In genomic region chr14:61330591-61330990, GRCm38 (mm10) we compare ENCODE assay signal across 8 mouse cellular contexts. TPM values are rescaled to one million over a fixed set of nuclear protein-coding genes. Genes with fewer than 3 reads are reported as not detected.
DNase-seq lines count a peak whose midpoint lies in the region; ATAC-seq and TF ChIP-seq lines count a peak whose summit lies in the region.

No protein-coding gene starts in this region.

- WGBS in intestine, embryonic 15.5 days = 85% methylated on average over 11 of the region's 11 CpGs
- 82% methylated on average over 11 of the region's 11 CpGs for WGBS in intestine, embryonic 16.5 days
- WGBS in cerebellum, adult 2 months = 11% methylated on average over 11 of the region's 11 CpGs
- WGBS in hindbrain, postnatal 0 days = 27% methylated on average over 11 of the region's 11 CpGs
- WGBS in neural tube, embryonic 15.5 days = 42% methylated on average over 11 of the region's 11 CpGs
- 87% methylated on average over 11 of the region's 11 CpGs for whole genome bisulfite sequencing in kidney, adult 2 months

- TF ChIP-seq CTCF in cerebellum, adult 2 months (IDR thresholded peaks at IDR 0.05; ENCODE audit: borderline replicate concordance, insufficient read depth, low read depth, low read length) = no peak
- TF ChIP-seq CTCF in hindbrain, postnatal 0 days (IDR thresholded peaks at IDR 0.05; ENCODE audit: low read depth) = no peak
- TF ChIP-seq CTCF in kidney, adult 2 months (conservative IDR thresholded peaks at IDR 0.05; ENCODE audit: insufficient read depth, insufficient read length, low read depth, low read length) = no peak

- no peak overlapping the region for H3K9ac ChIP-seq in intestine, embryonic 15.5 days
- H3K9ac ChIP-seq in intestine, embryonic 16.5 days (ENCODE audit: low read depth, low read length) = no peak overlapping the region; the same call in 1 of the 2 replicates
- H3K9ac ChIP-seq in hindbrain, postnatal 0 days (replicated peaks; ENCODE audit: low read length) = no peak overlapping the region; the same call in 1 of the 2 replicates
- H3K9ac ChIP-seq in neural tube, embryonic 15.5 days (replicated peaks) = no peak overlapping the region

- H3K27ac ChIP-seq in intestine, embryonic 15.5 days = no peak overlapping the region
- no peak overlapping the region for H3K27ac ChIP-seq in intestine, embryonic 16.5 days (ENCODE audit: low read length)
- peak overlapping the region; percentile 47 for H3K27ac ChIP-seq in cerebellum, adult 2 months (ENCODE audit: insufficient read depth, low read length)
- H3K27ac ChIP-seq in hindbrain, postnatal 0 days = peak overlapping the region; percentile 73
- H3K27ac ChIP-seq in neural tube, embryonic 15.5 days (replicated peaks) = peak overlapping the region; percentile 67
- no peak overlapping the region for H3K27ac ChIP-seq in kidney, adult 2 months (ENCODE audit: insufficient read depth, low read depth, low read length)

- no peak overlapping the region for H3K4me3 ChIP-seq in intestine, embryonic 15.5 days (replicated peaks)
- H3K4me3 ChIP-seq in intestine, embryonic 16.5 days (ENCODE audit: low read length) = no peak overlapping the region
- H3K4me3 ChIP-seq in cerebellum, adult 2 months (replicated peaks; ENCODE audit: insufficient read depth, low read depth, low read length) = no peak overlapping the region
- no peak overlapping the region for H3K4me3 ChIP-seq in hindbrain, postnatal 0 days (ENCODE audit: low read length)
- H3K4me3 ChIP-seq in neural tube, embryonic 15.5 days (replicated peaks) = no peak overlapping the region
- no peak overlapping the region for H3K4me3 ChIP-seq in kidney, adult 2 months (ENCODE audit: insufficient read depth, low read depth, low read length)

- no peaks in the 10 kb centered on the region for H3K9me3 ChIP-seq in intestine, embryonic 15.5 days
- no peaks in the 10 kb centered on the region for H3K9me3 ChIP-seq in intestine, embryonic 16.5 days (ENCODE audit: control insufficient read depth, low read length)
- no peaks in the 10 kb centered on the region for H3K9me3 ChIP-seq in hindbrain, postnatal 0 days (ENCODE audit: low read length)
- H3K9me3 ChIP-seq in neural tube, embryonic 15.5 days (replicated peaks) = no peaks in the 10 kb centered on the region

- 0 out of 2 replicates have a peak, but pooled peaks cover 2% of the 10 kb centered on the region for H3K4me1 ChIP-seq in intestine, embryonic 15.5 days (replicated peaks)
- peaks cover 4% of the 10 kb centered on the region; the same call in 1 of the 2 replicates for H3K4me1 ChIP-seq in intestine, embryonic 16.5 days (ENCODE audit: control insufficient read depth, insufficient read depth, low read length)
- H3K4me1 ChIP-seq in cerebellum, adult 2 months (ENCODE audit: control insufficient read depth, insufficient read depth, low read length) = peaks cover 15% of the 10 kb centered on the region
- H3K4me1 ChIP-seq in hindbrain, postnatal 0 days (ENCODE audit: insufficient read depth, low read length) = 0 out of 2 replicates have a peak, but pooled peaks cover 3% of the 10 kb centered on the region
- H3K4me1 ChIP-seq in neural tube, embryonic 15.5 days = peaks cover 14% of the 10 kb centered on the region
- no peaks in the 10 kb centered on the region for H3K4me1 ChIP-seq in kidney, adult 2 months (ENCODE audit: control insufficient read depth, insufficient read depth, low read length)

- 0 out of 2 replicates have a peak, but pooled peaks have one; percentile 4 for ATAC-seq in intestine, embryonic 15.5 days
- ATAC-seq in intestine, embryonic 16.5 days = no peak
- ATAC-seq in hindbrain, postnatal 0 days = peak; percentile 62
- peak; percentile 48 for ATAC-seq in neural tube, embryonic 15.5 days (ENCODE audit: low FRiP score)

- no peak overlapping the region for H3K4me2 ChIP-seq in intestine, embryonic 15.5 days (replicated peaks)
- H3K4me2 ChIP-seq in intestine, embryonic 16.5 days (ENCODE audit: low read depth, low read length) = no peak overlapping the region
- H3K4me2 ChIP-seq in hindbrain, postnatal 0 days (ENCODE audit: low read depth, low read length) = peak overlapping the region; percentile 38
- H3K4me2 ChIP-seq in neural tube, embryonic 15.5 days = peak overlapping the region; percentile 44

- peak in 1 of 2 experiments; percentile 57 for DNase-seq in cerebellum, adult 2 months
- peak; percentile 81 for DNase-seq in hindbrain, postnatal 0 days (ENCODE audit: low spot score)
- no peak for DNase-seq in adipocyte (ENCODE audit: low spot score)
- DNase-seq in thymus, postnatal 4 days = no peak
- DNase-seq in kidney, adult 2 months = no peak

- no peak for TF ChIP-seq POLR2A in cerebellum, adult 2 months (IDR thresholded peaks at IDR 0.05; ENCODE audit: borderline replicate concordance, insufficient read depth, low read length)
- TF ChIP-seq POLR2A in kidney, adult 2 months (IDR thresholded peaks at IDR 0.05; ENCODE audit: low read depth, low read length) = no peak

- H3K36me3 ChIP-seq in intestine, embryonic 15.5 days = no peaks in the 10 kb centered on the region
- no peaks in the 10 kb centered on the region for H3K36me3 ChIP-seq in intestine, embryonic 16.5 days (ENCODE audit: control insufficient read depth, insufficient read depth, low read length)
- no peaks in the 10 kb centered on the region for H3K36me3 ChIP-seq in hindbrain, postnatal 0 days (ENCODE audit: insufficient read depth, low read length)
- no peaks in the 10 kb centered on the region for H3K36me3 ChIP-seq in neural tube, embryonic 15.5 days
- no peaks in the 10 kb centered on the region for H3K36me3 ChIP-seq in kidney, adult 2 months (ENCODE audit: control insufficient read depth, insufficient read depth, low read length)

- no peaks in the 10 kb centered on the region for H3K27me3 ChIP-seq in intestine, embryonic 15.5 days (replicated peaks)
- no peaks in the 10 kb centered on the region for H3K27me3 ChIP-seq in intestine, embryonic 16.5 days (replicated peaks; ENCODE audit: control insufficient read depth, insufficient read depth, low read length)
- H3K27me3 ChIP-seq in cerebellum, adult 2 months (ENCODE audit: control insufficient read depth, insufficient read depth, low read length) = no peaks in the 10 kb centered on the region
- H3K27me3 ChIP-seq in hindbrain, postnatal 0 days (ENCODE audit: insufficient read depth, low read length) = no peaks in the 10 kb centered on the region
- no peaks in the 10 kb centered on the region for H3K27me3 ChIP-seq in neural tube, embryonic 15.5 days (replicated peaks)
- no peaks in the 10 kb centered on the region for H3K27me3 ChIP-seq in kidney, adult 2 months (replicated peaks; ENCODE audit: control insufficient read depth, insufficient read depth, low read length)

RNA-seq across cellular contexts. Expression of gene Arl11, which starts 21.0 kb away (rescaled TPM):
- polyA plus RNA-seq in intestine, embryonic 15.5 days (2015; fragmentation: Nextera tagmentation; extraction: Ambion mirVana) = 0.78 and 1.1 TPM in 2 replicates
- 0.78 and 1.0 TPM in 2 replicates for polyA plus RNA-seq in intestine, embryonic 16.5 days (2015; fragmentation: Nextera tagmentation; extraction: Ambion mirVana)
- polyA plus RNA-seq in cerebellum, adult 2 months (2012; rRNA removed) = 0.74 and 0.75 TPM in 2 replicates
- total RNA-seq in hindbrain, postnatal 0 days (2014; rRNA removed) = 0.94 and 2.8 TPM in 2 replicates
- polyA plus RNA-seq in hindbrain, postnatal 0 days (2015; fragmentation: Nextera tagmentation; extraction: Ambion mirVana) = 0.54 and 0.56 TPM in 2 replicates
- 0.77 and 1.3 TPM in 2 replicates for polyA plus RNA-seq in neural tube, embryonic 15.5 days (2015; fragmentation: Nextera tagmentation; extraction: Ambion mirVana)
- 0.39 and 0.74 TPM in 2 replicates for polyA plus RNA-seq in kidney, adult 2 months (2012; rRNA removed)

RNA-seq across cellular contexts. Expression of gene Ebpl, which starts 29.6 kb away (rescaled TPM):
- 7.5 and 8.8 TPM in 2 replicates for polyA plus RNA-seq in intestine, embryonic 15.5 days (2015; fragmentation: Nextera tagmentation; extraction: Ambion mirVana)
- 8.1 and 8.2 TPM in 2 replicates for polyA plus RNA-seq in intestine, embryonic 16.5 days (2015; fragmentation: Nextera tagmentation; extraction: Ambion mirVana)
- polyA plus RNA-seq in cerebellum, adult 2 months (2012; rRNA removed) = 5.1 and 5.5 TPM in 2 replicates
- total RNA-seq in hindbrain, postnatal 0 days (2014; rRNA removed) = 2.2 and 4.1 TPM in 2 replicates
- polyA plus RNA-seq in hindbrain, postnatal 0 days (2015; fragmentation: Nextera tagmentation; extraction: Ambion mirVana) = 11.5 and 12.0 TPM in 2 replicates
- polyA plus RNA-seq in neural tube, embryonic 15.5 days (2015; fragmentation: Nextera tagmentation; extraction: Ambion mirVana) = 12.0 and 12.8 TPM in 2 replicates
- polyA plus RNA-seq in kidney, adult 2 months (2012; rRNA removed) = 1.5 and 2.0 TPM in 2 replicates

Comparison
In these comparisons a context has a peak if more than half of its experiments do, and no peak if none do; other contexts are left out.
1. H3K27ac ChIP-seq: peak in cerebellum, adult 2 months (single experiment), hindbrain, postnatal 0 days (single experiment) and neural tube, embryonic 15.5 days (single experiment); none in intestine, embryonic 15.5 days (single experiment), intestine, embryonic 16.5 days (single experiment) and kidney, adult 2 months (single experiment).
2. H3K4me2 ChIP-seq: peak in hindbrain, postnatal 0 days (single experiment) and neural tube, embryonic 15.5 days (single experiment); none in intestine, embryonic 15.5 days (single experiment) and intestine, embryonic 16.5 days (single experiment).